Mouse (Mus musculus): Measurements from ENCODE around the gene Itm2b. TPM values are rescaled to one million over a fixed set of nuclear protein-coding genes. Genes with fewer than 3 reads are reported as not detected.

The Itm2b gene
- polyA plus RNA-seq, 1 experiment from 2014 or later: 226 TPM

- H3K4me3 ChIP-seq: no peak overlapping the region
- 90% methylated on average over 4 of the region's 4 CpGs for WGBS
- peaks cover 23% of the 10 kb centered on the region for H3K36me3 ChIP-seq
- H3K4me1 ChIP-seq: peaks cover 4% of the 10 kb centered on the region; the same call in 1 of the 2 replicates
- no peak for DNase-seq (ENCODE audit: low spot score)
- no peaks in the 10 kb centered on the region for H3K9me3 ChIP-seq (replicated peaks)
- H3K27ac ChIP-seq (replicated peaks): no peak overlapping the region
- H3K27me3 ChIP-seq (ENCODE audit: low read depth, poor library complexity, severe bottlenecking): no peaks in the 10 kb centered on the region
These were observed 12.1 kb downstream of the Itm2b start for GRCm38 (mm10) chr14:73372990-73373389.

GRCm38 (mm10) chr14:73371577-73371976 is 13.5 kb downstream of the Itm2b start:
- WGBS: 95% methylated on average over 4 of the region's 4 CpGs

GRCm38 (mm10) chr14:73370695-73371372 is 14.3 kb downstream of the Itm2b start:
- WGBS: 94% methylated on average over 23 of the region's 23 CpGs
- DNase-seq (ENCODE audit: low spot score): no peak
- Histone ChIP-seq H3K9me3 (replicated peaks) (no peaks in the 10 kb centered on the region), H3K36me3 (peaks cover 41% of the 10 kb centered on the region), H3K4me3 (no peak overlapping the region), H3K27me3 (ENCODE audit: low read depth, poor library complexity, severe bottlenecking) (no peaks in the 10 kb centered on the region), H3K27ac (replicated peaks) (no peak overlapping the region), H3K4me1 (peaks cover under 1% of the 10 kb centered on the region; the same call in 1 of the 2 replicates)

More at GRCm38 (mm10) chr14:73371577-73371976, 13.5 kb downstream of the Itm2b start:
- no peaks in the 10 kb centered on the region for H3K9me3 ChIP-seq (replicated peaks)
- H3K36me3 ChIP-seq: peaks cover 34% of the 10 kb centered on the region
- H3K27me3 ChIP-seq (ENCODE audit: low read depth, poor library complexity, severe bottlenecking): no peaks in the 10 kb centered on the region
- H3K4me3 ChIP-seq: no peak overlapping the region
- peaks cover 4% of the 10 kb centered on the region; the same call in 1 of the 2 replicates for H3K4me1 ChIP-seq
- no peak overlapping the region for H3K27ac ChIP-seq (replicated peaks)
- DNase-seq (ENCODE audit: low spot score): no peak

- Histone ChIP-seq H3K9me3 (replicated peaks) (no peaks in the 10 kb centered on the region), H3K4me1 (no peaks in the 10 kb centered on the region), H3K27me3 (ENCODE audit: low read depth, poor library complexity, severe bottlenecking) (no peaks in the 10 kb centered on the region), H3K36me3 (peaks cover 48% of the 10 kb centered on the region), H3K27ac (replicated peaks) (no peak overlapping the region), H3K4me3 (no peak overlapping the region)
- DNase-seq (ENCODE audit: low spot score): no peak
- 90% methylated on average over 11 of the region's 11 CpGs for WGBS
These were observed 14.9 kb downstream of the Itm2b start for GRCm38 (mm10) chr14:73370078-73370670.

DNA sequence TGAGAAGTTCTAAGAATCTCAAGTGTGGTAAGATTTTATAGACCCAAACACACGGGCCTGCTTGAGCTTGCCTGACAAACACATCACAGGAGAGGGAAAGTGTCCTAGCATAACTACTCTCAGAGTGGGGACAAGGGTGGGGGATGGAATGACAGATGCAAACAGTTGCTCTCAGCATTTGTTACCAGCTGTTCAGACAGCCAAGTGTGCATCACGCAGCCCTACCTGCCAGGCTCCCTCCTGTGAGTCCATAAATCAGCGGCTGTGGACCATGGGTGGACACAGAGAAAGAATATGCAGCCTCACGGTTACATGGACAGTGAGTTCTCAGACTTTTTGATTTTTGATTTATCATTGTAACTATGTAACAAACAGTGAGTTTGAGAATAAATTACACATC is 15.5 kb downstream of the Itm2b start:
- H3K4me1 ChIP-seq: no peaks in the 10 kb centered on the region
- WGBS: 92% methylated on average over 4 of the region's 4 CpGs
- no peaks in the 10 kb centered on the region for H3K27me3 ChIP-seq (ENCODE audit: low read depth, poor library complexity, severe bottlenecking)
- peaks cover 53% of the 10 kb centered on the region for H3K36me3 ChIP-seq
- no peak overlapping the region for H3K4me3 ChIP-seq
- no peaks in the 10 kb centered on the region for H3K9me3 ChIP-seq (replicated peaks)
- H3K27ac ChIP-seq (replicated peaks): no peak overlapping the region
- no peak for DNase-seq (ENCODE audit: low spot score)

DNA sequence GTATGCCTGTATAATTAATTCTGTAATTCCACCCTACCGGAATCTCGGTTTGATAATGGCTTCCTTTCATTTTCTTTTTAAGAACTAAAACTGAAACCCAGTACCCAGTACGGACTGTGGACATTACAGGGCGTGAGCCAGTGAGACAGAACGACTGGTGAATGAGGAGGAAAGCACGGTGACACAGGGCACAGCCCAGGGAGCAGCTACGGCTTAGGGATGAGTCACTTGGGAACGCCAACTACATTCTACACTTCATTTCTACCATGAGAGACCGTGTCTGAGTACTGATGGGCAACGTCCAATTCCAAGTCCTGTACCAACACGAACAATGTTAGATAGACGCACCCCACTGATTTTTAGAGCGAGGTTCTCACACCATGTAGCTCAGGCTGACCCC is 16.1 kb downstream of the Itm2b start:
- no peak overlapping the region for H3K4me3 ChIP-seq
- WGBS: 95% methylated on average over 13 of the region's 13 CpGs
- no peak for DNase-seq (ENCODE audit: low spot score)
- no peaks in the 10 kb centered on the region for H3K4me1 ChIP-seq
- H3K9me3 ChIP-seq (replicated peaks): no peaks in the 10 kb centered on the region
- H3K27ac ChIP-seq (replicated peaks): no peak overlapping the region
- H3K27me3 ChIP-seq (ENCODE audit: low read depth, poor library complexity, severe bottlenecking): no peaks in the 10 kb centered on the region
- peaks cover 60% of the 10 kb centered on the region for H3K36me3 ChIP-seq

DNA sequence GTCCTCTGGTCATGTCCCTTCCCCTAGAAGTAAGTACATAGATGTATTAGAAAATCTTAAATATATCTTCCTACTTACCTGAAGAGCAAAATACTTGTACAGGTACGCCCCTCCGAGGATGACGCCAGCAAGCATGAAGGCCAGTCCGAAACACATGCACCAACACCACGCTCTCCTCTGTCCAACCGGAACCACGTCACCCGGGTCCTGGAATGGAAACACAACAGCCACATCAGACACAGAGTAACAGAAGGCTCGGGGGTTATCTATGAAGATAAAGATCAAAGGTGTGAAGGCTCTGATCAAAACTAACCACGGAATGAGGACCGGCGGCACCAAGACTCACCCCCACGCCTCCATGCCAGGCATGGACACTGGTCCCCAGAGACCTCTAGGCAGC is 16.9 kb downstream of the Itm2b start:
- DNase-seq (ENCODE audit: low spot score): no peak
- 90% methylated on average over 13 of the region's 13 CpGs for WGBS
- H3K36me3 ChIP-seq: peaks cover 67% of the 10 kb centered on the region

GRCm38 (mm10) chr14:73366278-73366677 is 18.8 kb downstream of the Itm2b start:
- no peak for DNase-seq (ENCODE audit: low spot score)
- 93% methylated on average over 11 of the region's 11 CpGs for WGBS

More for the DNA sequence above, 16.9 kb downstream of the Itm2b start:
- Histone ChIP-seq H3K9me3 (replicated peaks) (no peaks in the 10 kb centered on the region), H3K27ac (replicated peaks) (no peak overlapping the region), H3K4me1 (no peaks in the 10 kb centered on the region), H3K4me3 (no peak overlapping the region), H3K27me3 (ENCODE audit: low read depth, poor library complexity, severe bottlenecking) (no peaks in the 10 kb centered on the region)

DNA sequence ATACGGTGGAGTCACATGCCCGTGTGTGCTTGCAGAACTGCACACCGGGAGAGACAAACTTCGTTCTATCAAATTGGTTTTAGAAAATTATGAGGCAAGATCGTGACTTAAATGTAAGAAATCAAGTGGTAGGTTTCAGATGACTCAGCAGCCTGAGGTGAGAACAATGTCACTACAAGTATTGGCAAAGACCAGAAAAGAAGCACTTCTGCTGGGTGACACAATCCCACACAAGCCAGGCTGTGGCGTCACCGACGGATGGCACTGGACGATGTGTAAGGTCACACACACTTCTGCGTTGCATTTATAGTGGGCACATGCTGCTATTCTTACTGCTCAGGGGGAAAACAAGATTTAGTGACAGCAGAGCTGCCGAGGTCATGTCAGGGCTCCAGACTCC is 21.3 kb downstream of the Itm2b start:
- Histone ChIP-seq H3K4me1 (no peaks in the 10 kb centered on the region), H3K27me3 (ENCODE audit: low read depth, poor library complexity, severe bottlenecking) (no peaks in the 10 kb centered on the region), H3K9me3 (replicated peaks) (no peaks in the 10 kb centered on the region), H3K36me3 (peaks cover 99% of the 10 kb centered on the region), H3K27ac (replicated peaks) (no peak overlapping the region), H3K4me3 (no peak overlapping the region)
- no peak for DNase-seq (ENCODE audit: low spot score)
- WGBS: 96% methylated on average over 11 of the region's 11 CpGs

More at GRCm38 (mm10) chr14:73366278-73366677, 18.8 kb downstream of the Itm2b start:
- H3K9me3 ChIP-seq (replicated peaks): no peaks in the 10 kb centered on the region
- H3K4me3 ChIP-seq: no peak overlapping the region
- peaks cover 83% of the 10 kb centered on the region for H3K36me3 ChIP-seq
- H3K27ac ChIP-seq (replicated peaks): no peak overlapping the region
- H3K27me3 ChIP-seq (ENCODE audit: low read depth, poor library complexity, severe bottlenecking): no peaks in the 10 kb centered on the region
- H3K4me1 ChIP-seq: no peaks in the 10 kb centered on the region

- Histone ChIP-seq H3K27ac (replicated peaks) (no peak overlapping the region), H3K4me3 (no peak overlapping the region), H3K9me3 (replicated peaks) (0 out of 2 replicates have a peak, but pooled peaks cover 2% of the 10 kb centered on the region), H3K27me3 (ENCODE audit: low read depth, poor library complexity, severe bottlenecking) (no peaks in the 10 kb centered on the region), H3K4me1 (no peaks in the 10 kb centered on the region), H3K36me3 (peaks cover 23% of the 10 kb centered on the region)
- WGBS: 89% methylated on average over 8 of the region's 8 CpGs
- no peak for DNase-seq (ENCODE audit: low spot score)
These were observed 30.4 kb downstream of the Itm2b start for GRCm38 (mm10) chr14:73354700-73355099.

GRCm38 (mm10) chr14:73351118-73351517 is 34.0 kb downstream of the Itm2b start:
- WGBS: 92% methylated on average over 5 of the region's 5 CpGs
- H3K4me1 ChIP-seq: peaks cover 6% of the 10 kb centered on the region; the same call in 1 of the 2 replicates
- H3K36me3 ChIP-seq: no peaks in the 10 kb centered on the region; the same call in 1 of the 2 replicates
- no peak overlapping the region for H3K4me3 ChIP-seq
- H3K9me3 ChIP-seq (replicated peaks): no peaks in the 10 kb centered on the region
- no peak for DNase-seq (ENCODE audit: low spot score)
- no peaks in the 10 kb centered on the region for H3K27me3 ChIP-seq (ENCODE audit: low read depth, poor library complexity, severe bottlenecking)
- H3K27ac ChIP-seq (replicated peaks): no peak overlapping the region

GRCm38 (mm10) chr14:73350029-73350428 is 35.1 kb downstream of the Itm2b start:
- no peaks in the 10 kb centered on the region for H3K9me3 ChIP-seq (replicated peaks)
- 59% methylated on average over 1 of the region's 1 CpGs for WGBS
- no peaks in the 10 kb centered on the region for H3K27me3 ChIP-seq (ENCODE audit: low read depth, poor library complexity, severe bottlenecking)
- no peak for DNase-seq (ENCODE audit: low spot score)
- H3K36me3 ChIP-seq: no peaks in the 10 kb centered on the region
- no peak overlapping the region for H3K27ac ChIP-seq (replicated peaks)
- H3K4me3 ChIP-seq: no peak overlapping the region
- peaks cover 6% of the 10 kb centered on the region; the same call in 1 of the 2 replicates for H3K4me1 ChIP-seq

GRCm38 (mm10) chr14:73349061-73349670 is 35.9 kb downstream of the Itm2b start:
- Histone ChIP-seq H3K4me3 (no peak overlapping the region), H3K27ac (replicated peaks) (0 out of 2 replicates have a peak overlapping the region, but pooled peaks have one; percentile 9), H3K4me1 (peaks cover 6% of the 10 kb centered on the region; the same call in 1 of the 2 replicates), H3K9me3 (replicated peaks) (no peaks in the 10 kb centered on the region), H3K36me3 (no peaks in the 10 kb centered on the region), H3K27me3 (ENCODE audit: low read depth, poor library complexity, severe bottlenecking) (no peaks in the 10 kb centered on the region)
- WGBS: 66% methylated on average over 7 of the region's 7 CpGs
- DNase-seq (ENCODE audit: low spot score): no peak
